Mouse (Mus musculus) hindbrain, embryonic 15.5 days (tissue): ENCODE data around the gene Avp. TPM values are rescaled to one million over a fixed set of nuclear protein-coding genes. Genes with fewer than 3 reads are reported as not detected.

Experiments used
- ATAC-seq: fragments of 200-750 bp; cut with Nextera tagmentation; 2 replicates; pipeline ENCODE4 v1.8.0; 2017; ENCODE audit warnings: low read depth, moderate number of reproducible peaks, moderate TSS enrichment; ENCODE audit not compliant: low FRiP score
- H3K27ac ChIP-seq: fragments of 300-500 bp; sonication (generic); replicated peaks from 2 replicates; pipeline ENCODE4 v1.5.1; 2015; ENCODE audit warnings: mild to moderate bottlenecking, inconsistent platforms
- H3K27me3 ChIP-seq: fragments of 300-500 bp; sonication (generic); 2 replicates; pipeline ENCODE4 v1.6.1; 2015; ENCODE audit warnings: control low read depth, inconsistent platforms
- H3K36me3 ChIP-seq: fragments of 300-500 bp; sonication (generic); 2 replicates; pipeline ENCODE4 v1.6.1; 2015; ENCODE audit warnings: control low read depth, inconsistent platforms
- H3K4me1 ChIP-seq: fragments of 300-500 bp; sonication (generic); replicated peaks from 2 replicates; pipeline ENCODE4 v1.6.1; 2015; ENCODE audit warnings: control low read depth, inconsistent platforms
- H3K4me2 ChIP-seq: fragments of 300-500 bp; sonication (generic); 2 replicates; pipeline ENCODE4 v1.6.1; 2015; ENCODE audit warnings: moderate library complexity, mild to moderate bottlenecking, inconsistent platforms
- H3K4me3 ChIP-seq: fragments of 300-500 bp; sonication (generic); 2 replicates; pipeline ENCODE4 v1.5.1; 2015; ENCODE audit warnings: mild to moderate bottlenecking, inconsistent platforms
- H3K9ac ChIP-seq: fragments of 300-500 bp; sonication (generic); 2 replicates; pipeline ENCODE4 v1.6.1; 2015; ENCODE audit warnings: inconsistent platforms
- H3K9me3 ChIP-seq: fragments of 300-500 bp; sonication (generic); 2 replicates; pipeline ENCODE4 v1.6.1; 2016; ENCODE audit warnings: control low read depth, inconsistent platforms
- WGBS: fragments of 180-500 bp; shearing (Covaris S2); methylation state at CpG from one replicate; pipeline ENCODE4 v1.1.7; 2015; 5-methylcytosine and 5-hydroxymethylcytosine counted together
- microRNA-seq: library from miRNA; unstranded; fragments of <30 nt; microRNA quantifications from one replicate; pipeline ENCODE4, GENCODE M21; 2016
- polyA plus RNA-seq: library from polyadenylated mRNA; unstranded; fragments of >200 nt; fragmentation: Nextera tagmentation; extraction: Ambion mirVana; gene quantifications from 2 replicates; pipeline ENCODE4 v1.2.1, GENCODE M21; 2015

Gene Avp
- polyA plus RNA-seq, 1 experiment from 2014 or later = not detected

- ATAC-seq = no peak
- no peaks in the 10 kb centered on the region for H3K27me3 ChIP-seq
- WGBS = 96% methylated on average over 6 of the region's 6 CpGs
- no peak overlapping the region for H3K9ac ChIP-seq
- H3K27ac ChIP-seq = no peak overlapping the region
- no peaks in the 10 kb centered on the region for H3K9me3 ChIP-seq
- peaks cover 68% of the 10 kb centered on the region for H3K36me3 ChIP-seq
- H3K4me1 ChIP-seq = no peaks in the 10 kb centered on the region
- no peak overlapping the region for H3K4me2 ChIP-seq
- H3K4me3 ChIP-seq = no peak overlapping the region
Measured at GRCm38 (mm10) chr2:130535017-130535416, 47.3 kb downstream of the Avp start.

- H3K9me3 ChIP-seq = no peaks in the 10 kb centered on the region
- 93% methylated on average over 2 of the region's 2 CpGs for WGBS
- no peak overlapping the region for H3K4me3 ChIP-seq
- no peak overlapping the region for H3K27ac ChIP-seq
- ATAC-seq = no peak
- no peaks in the 10 kb centered on the region for H3K4me1 ChIP-seq
- H3K36me3 ChIP-seq = peaks cover 54% of the 10 kb centered on the region
- H3K9ac ChIP-seq = no peak overlapping the region
- no peaks in the 10 kb centered on the region for H3K27me3 ChIP-seq
- no peak overlapping the region for H3K4me2 ChIP-seq
Measured at GRCm38 (mm10) chr2:130532201-130532600, 50.2 kb downstream of the Avp start.

Small RNAs within 50 kb of the gene (microRNA-seq; reads per million reads assigned to microRNA genes)
- gene Gm23876 = not detected

Other genes starting within 250 kb of the Avp start
- 29.0 and 32.6 TPM in 2 replicates for gene Cpxm1, start 185.0 kb downstream of the Avp start, polyA plus RNA-seq
- gene Gm28372, start 177.3 kb downstream of the Avp start, polyA plus RNA-seq = 0.12 and 0.26 TPM in 2 replicates
- 0.38 and 0.97 TPM in 2 replicates for gene 1700020A23Rik, start 177.3 kb downstream of the Avp start, polyA plus RNA-seq
- 0.36 TPM in 1 of 2 replicates, not detected in the other for gene Tmem239, start 176.1 kb downstream of the Avp start, polyA plus RNA-seq
- 102 and 105 TPM in 2 replicates for gene Vps16, start 158.2 kb downstream of the Avp start, polyA plus RNA-seq
- 12.5 and 13.2 TPM in 2 replicates for gene Pced1a, start 157.9 kb downstream of the Avp start, polyA plus RNA-seq
- 133 and 145 TPM in 2 replicates for gene Ptpra, start 132.3 kb downstream of the Avp start, polyA plus RNA-seq
- 100 and 106 TPM in 2 replicates for gene Mrps26, start 18.8 kb downstream of the Avp start, polyA plus RNA-seq
- 0.42 TPM in 1 of 2 replicates, not detected in the other for gene Oxt, start 6.4 kb downstream of the Avp start, polyA plus RNA-seq
- 9.5 and 11.4 TPM in 2 replicates for gene Fastkd5, start 47.5 kb upstream of the Avp start, polyA plus RNA-seq
- gene Ubox5, start 47.5 kb upstream of the Avp start, polyA plus RNA-seq = 9.0 and 10.0 TPM in 2 replicates
- gene Lzts3, start 60.2 kb upstream of the Avp start, polyA plus RNA-seq = 17.9 and 19.8 TPM in 2 replicates
- gene Ddrgk1, start 82.1 kb upstream of the Avp start, polyA plus RNA-seq = 66.6 and 72.6 TPM in 2 replicates
- gene Itpa, start 85.1 kb upstream of the Avp start, polyA plus RNA-seq = 123 and 125 TPM in 2 replicates
- 0.52 and 0.64 TPM in 2 replicates for gene Slc4a11, start 115.0 kb upstream of the Avp start, polyA plus RNA-seq